Mouse (Mus musculus) midbrain, embryonic 11.5 days (tissue): ENCODE data around the gene Bmi1. TPM values are rescaled to one million over a fixed set of nuclear protein-coding genes. Genes with fewer than 3 reads are reported as not detected.

Experiments used
- ATAC-seq: fragments of 200-750 bp; cut with Nextera tagmentation; 2 replicates; pipeline ENCODE4 v1.8.0; 2017; ENCODE audit warnings: moderate TSS enrichment, moderate library complexity; ENCODE audit not compliant: low FRiP score
- DNase-seq: peaks from one replicate; pipeline ENCODE4 v3.0.0; 2015; ENCODE audit warnings: low spot score; ENCODE audit errors: missing footprints
- H3K27ac ChIP-seq: fragments of 300-500 bp; sonication (generic); 2 replicates; pipeline ENCODE4 v1.5.1; 2014; ENCODE audit warnings: low read depth, low read length
- H3K27me3 ChIP-seq: fragments of 300-500 bp; sonication (generic); 2 replicates; pipeline ENCODE4 v1.6.1; 2014; ENCODE audit warnings: mild to moderate bottlenecking, low read length, moderate library complexity, mixed read lengths; ENCODE audit not compliant: control insufficient read depth, insufficient read depth
- H3K36me3 ChIP-seq: fragments of 300-500 bp; sonication (generic); 2 replicates; pipeline ENCODE4 v1.6.1; 2014; ENCODE audit warnings: mild to moderate bottlenecking, low read length, moderate library complexity, mixed read lengths; ENCODE audit not compliant: control insufficient read depth, insufficient read depth
- H3K4me1 ChIP-seq: fragments of 300-500 bp; sonication (generic); 2 replicates; pipeline ENCODE4 v1.6.1; 2014; ENCODE audit warnings: low read length; ENCODE audit not compliant: control insufficient read depth, insufficient read depth
- H3K4me2 ChIP-seq: fragments of 300-500 bp; sonication (generic); 2 replicates; pipeline ENCODE4 v1.6.1; 2014; ENCODE audit warnings: mild to moderate bottlenecking, moderate library complexity
- H3K4me3 ChIP-seq: fragments of 300-500 bp; sonication (generic); 2 replicates; pipeline ENCODE4 v1.5.1; 2014; ENCODE audit warnings: low read depth, low read length
- H3K9ac ChIP-seq: fragments of 300-500 bp; sonication (generic); 2 replicates; pipeline ENCODE4 v1.6.1; 2014; ENCODE audit warnings: low read length
- H3K9me3 ChIP-seq: fragments of 300-500 bp; sonication (generic); 2 replicates; pipeline ENCODE4 v1.6.1; 2016; ENCODE audit warnings: low read length; ENCODE audit not compliant: control insufficient read depth
- WGBS: fragments of 180-500 bp; shearing (Covaris S2); extraction: QIAGEN DNeasy Blood & Tissue Kit; methylation state at CpG from one replicate; pipeline ENCODE4 v1.1.7; 2014; 5-methylcytosine and 5-hydroxymethylcytosine counted together
- polyA plus RNA-seq: library from polyadenylated mRNA; unstranded; fragments of >200 nt; fragmentation: Nextera tagmentation; extraction: Ambion mirVana; gene quantifications from 2 replicates; pipeline ENCODE4 v1.2.1, GENCODE M21; 2014

The Bmi1 gene
- polyA plus RNA-seq, 1 experiment from 2014 or later, result 42.8 TPM

GRCm38 (mm10) chr2:18731718-18732117 is 54.9 kb downstream of the Bmi1 start:
- ATAC-seq (peak; percentile 82), DNase-seq (no peak)
- H3K4me2 ChIP-seq, result peak overlapping the region; percentile 1; the same call in 1 of the 2 replicates
- H3K36me3 ChIP-seq, result no peaks in the 10 kb centered on the region
- 0 out of 2 replicates have a peak, but pooled peaks cover 7% of the 10 kb centered on the region for H3K4me1 ChIP-seq
- H3K9me3 ChIP-seq, result no peaks in the 10 kb centered on the region
- 32% methylated on average over 9 of the region's 9 CpGs for WGBS
- no peak overlapping the region for H3K27ac ChIP-seq
- H3K4me3 ChIP-seq, result no peak overlapping the region
- no peak overlapping the region for H3K9ac ChIP-seq
- H3K27me3 ChIP-seq, result no peaks in the 10 kb centered on the region

GRCm38 (mm10) chr2:18734394-18735127 is 57.7 kb downstream of the Bmi1 start:
- Histone ChIP-seq H3K27me3 (no peaks in the 10 kb centered on the region), H3K4me2 (no peak overlapping the region), H3K4me3 (no peak overlapping the region), H3K9me3 (no peaks in the 10 kb centered on the region), H3K4me1 (0 out of 2 replicates have a peak, but pooled peaks cover 7% of the 10 kb centered on the region), H3K36me3 (no peaks in the 10 kb centered on the region), H3K9ac (no peak overlapping the region), H3K27ac (peak overlapping the region; percentile 45)
- DNase-seq (peak; percentile 85), ATAC-seq (peak; percentile 59)
- 29% methylated on average over 5 of the region's 5 CpGs for WGBS

Other genes with a start within 250 kb of the Bmi1 start
- gene Commd3, start 4.6 kb upstream of the Bmi1 start, polyA plus RNA-seq, result 119 and 122 TPM in 2 replicates
- 0.25 and 0.48 TPM in 2 replicates for gene Spag6, start 17.0 kb downstream of the Bmi1 start, polyA plus RNA-seq